Mouse (Mus musculus): ENCODE measurements around the gene Tm9sf1. TPM values are rescaled to one million over a fixed set of nuclear protein-coding genes. Genes with fewer than 3 reads are reported as not detected.

Tm9sf1 gene
- polyA plus RNA-seq, 1 experiment from 2014 or later = 95.9 TPM

DNA sequence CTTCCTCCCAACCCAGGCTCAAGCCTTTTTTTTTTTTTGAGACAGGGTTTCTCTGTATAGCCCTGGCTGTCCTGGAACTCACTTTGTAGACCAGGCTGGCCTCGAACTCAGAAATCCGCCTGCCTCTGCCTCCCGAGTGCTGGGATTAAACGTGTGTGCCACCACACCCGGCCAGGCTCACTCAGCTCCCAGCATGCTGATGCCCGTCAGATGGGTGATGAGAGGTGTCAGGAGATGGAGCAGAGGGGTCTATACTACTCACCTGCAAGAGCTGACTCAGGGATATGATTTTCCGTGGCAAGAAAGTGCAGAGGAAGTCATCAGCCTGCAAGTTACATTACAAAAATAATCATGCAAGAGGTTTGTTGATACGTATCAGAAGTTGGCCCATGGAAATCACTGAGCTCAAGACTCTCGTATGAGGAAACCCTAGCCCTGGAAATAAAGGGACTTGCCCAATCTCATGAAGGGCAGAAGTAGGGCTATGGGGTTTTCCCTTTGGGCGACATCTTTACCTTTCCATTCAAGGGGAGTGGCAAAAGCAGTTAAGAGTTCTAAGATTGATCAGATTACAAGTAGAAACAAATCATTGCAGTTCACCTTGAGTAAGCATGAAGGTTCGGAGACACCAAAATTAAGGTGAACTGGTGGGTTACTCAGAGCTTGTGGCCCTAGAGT, 53.7 kb downstream of the Tm9sf1 start:
- TF ChIP-seq CTCF (IDR thresholded peaks at IDR 0.05; ENCODE audit: low read depth) = no peak
- peak overlapping the region; percentile 94 for H3K4me3 ChIP-seq (ENCODE audit: low read depth, low read length)
- peaks cover 30% of the 10 kb centered on the region for H3K36me3 ChIP-seq (ENCODE audit: control insufficient read depth, insufficient read depth)
- peak overlapping the region; percentile 67 for H3K9ac ChIP-seq (ENCODE audit: low read depth, low read length)
- no peak for ATAC-seq
- H3K9me3 ChIP-seq (ENCODE audit: control insufficient read depth) = no peaks in the 10 kb centered on the region
- H3K4me2 ChIP-seq (replicated peaks; ENCODE audit: low read depth) = peak overlapping the region; percentile 90
- peaks cover 6% of the 10 kb centered on the region; the same call in 1 of the 2 replicates for H3K4me1 ChIP-seq (replicated peaks; ENCODE audit: control insufficient read depth, insufficient read depth, low read length)
- WGBS = 65% methylated on average over 11 of the region's 11 CpGs
- H3K27me3 ChIP-seq (replicated peaks; ENCODE audit: control insufficient read depth, insufficient read depth, low read length) = no peaks in the 10 kb centered on the region
- peak overlapping the region; percentile 90 for H3K27ac ChIP-seq (ENCODE audit: low read depth, low read length)

DNA sequence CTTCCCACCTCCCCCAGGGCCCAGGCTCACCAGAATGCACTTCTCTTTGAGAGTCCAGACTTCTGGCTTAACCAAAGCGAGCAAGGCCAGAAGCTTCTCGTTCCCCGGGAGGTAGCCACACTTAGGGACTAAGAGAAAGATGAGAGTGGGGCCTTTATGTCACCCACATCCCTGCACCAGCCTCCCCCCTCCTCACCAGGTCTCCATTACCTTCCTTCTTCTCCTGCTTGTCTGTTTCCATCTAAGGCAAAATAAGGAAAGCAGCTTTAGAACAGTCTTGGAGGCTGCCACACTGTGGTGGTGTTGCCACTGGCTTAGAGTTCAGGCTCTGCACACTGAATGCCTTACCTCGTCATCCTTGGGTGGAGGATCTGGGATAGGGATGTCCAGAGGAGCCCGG, 54.3 kb downstream of the Tm9sf1 start:
- Histone ChIP-seq H3K4me1 (replicated peaks; ENCODE audit: control insufficient read depth, insufficient read depth, low read length) (peaks cover 6% of the 10 kb centered on the region; the same call in 1 of the 2 replicates), H3K9ac (ENCODE audit: low read depth, low read length) (no peak overlapping the region), H3K36me3 (ENCODE audit: control insufficient read depth, insufficient read depth) (peaks cover 23% of the 10 kb centered on the region), H3K4me3 (ENCODE audit: low read depth, low read length) (no peak overlapping the region), H3K27ac (ENCODE audit: low read depth, low read length) (no peak overlapping the region), H3K27me3 (replicated peaks; ENCODE audit: control insufficient read depth, insufficient read depth, low read length) (no peaks in the 10 kb centered on the region), H3K4me2 (replicated peaks; ENCODE audit: low read depth) (no peak overlapping the region), H3K9me3 (ENCODE audit: control insufficient read depth) (no peaks in the 10 kb centered on the region)
- 91% methylated on average over 5 of the region's 5 CpGs for WGBS
- no peak for ATAC-seq
- TF ChIP-seq CTCF (IDR thresholded peaks at IDR 0.05; ENCODE audit: low read depth) = no peak

- Histone ChIP-seq H3K36me3 (ENCODE audit: control insufficient read depth, insufficient read depth) (peaks cover 31% of the 10 kb centered on the region), H3K4me2 (replicated peaks; ENCODE audit: low read depth) (no peak overlapping the region), H3K27ac (ENCODE audit: low read depth, low read length) (0 out of 2 replicates have a peak overlapping the region, but pooled peaks have one; percentile 16), H3K27me3 (replicated peaks; ENCODE audit: control insufficient read depth, insufficient read depth, low read length) (no peaks in the 10 kb centered on the region), H3K9ac (ENCODE audit: low read depth, low read length) (no peak overlapping the region), H3K4me3 (ENCODE audit: low read depth, low read length) (no peak overlapping the region), H3K4me1 (replicated peaks; ENCODE audit: control insufficient read depth, insufficient read depth, low read length) (no peaks in the 10 kb centered on the region), H3K9me3 (ENCODE audit: control insufficient read depth) (no peaks in the 10 kb centered on the region)
- TF ChIP-seq CTCF (IDR thresholded peaks at IDR 0.05; ENCODE audit: low read depth) = peak; percentile 39; the same call in 1 of the 2 replicates
- ATAC-seq = no peak
- 76% methylated on average over 2 of the region's 2 CpGs for WGBS
Measured at GRCm38 (mm10) chr14:55586149-55586548, 57.5 kb downstream of the Tm9sf1 start.

Other genes starting within 250 kb of the Tm9sf1 start
- 130 and 133 TPM in 2 replicates for gene Dhrs4, start 165.0 kb downstream of the Tm9sf1 start, polyA plus RNA-seq (2015; fragmentation: Nextera tagmentation; extraction: Ambion mirVana)
- 0.52 and 0.61 TPM in 2 replicates for gene Carmil3, start 153.2 kb downstream of the Tm9sf1 start, polyA plus RNA-seq (2015; fragmentation: Nextera tagmentation; extraction: Ambion mirVana)
- gene Cpne6, start 133.4 kb downstream of the Tm9sf1 start, polyA plus RNA-seq (2015; fragmentation: Nextera tagmentation; extraction: Ambion mirVana) = 0.24 and 0.39 TPM in 2 replicates
- not detected in 2 replicates for gene Nrl, start 118.8 kb downstream of the Tm9sf1 start, polyA plus RNA-seq (2015; fragmentation: Nextera tagmentation; extraction: Ambion mirVana)
- gene Pck2, start 103.5 kb downstream of the Tm9sf1 start, polyA plus RNA-seq (2015; fragmentation: Nextera tagmentation; extraction: Ambion mirVana) = 16.7 and 17.6 TPM in 2 replicates
- gene Dcaf11, start 83.8 kb downstream of the Tm9sf1 start, polyA plus RNA-seq (2015; fragmentation: Nextera tagmentation; extraction: Ambion mirVana) = 67.0 and 74.7 TPM in 2 replicates
- 1.2 and 1.8 TPM in 2 replicates for gene A730061H03Rik, start 83.4 kb downstream of the Tm9sf1 start, polyA plus RNA-seq (2015; fragmentation: Nextera tagmentation; extraction: Ambion mirVana)
- 0.48 and 0.52 TPM in 2 replicates for gene Fitm1, start 68.2 kb downstream of the Tm9sf1 start, polyA plus RNA-seq (2015; fragmentation: Nextera tagmentation; extraction: Ambion mirVana)
- 283 and 287 TPM in 2 replicates for gene Psme1, start 65.7 kb downstream of the Tm9sf1 start, polyA plus RNA-seq (2015; fragmentation: Nextera tagmentation; extraction: Ambion mirVana)
- gene Emc9, start 58.5 kb downstream of the Tm9sf1 start, polyA plus RNA-seq (2015; fragmentation: Nextera tagmentation; extraction: Ambion mirVana) = 21.6 TPM in 2 replicates
- 481 and 514 TPM in 2 replicates for gene Psme2, start 52.7 kb downstream of the Tm9sf1 start, polyA plus RNA-seq (2015; fragmentation: Nextera tagmentation; extraction: Ambion mirVana)
- gene Rnf31, start 52.1 kb downstream of the Tm9sf1 start, polyA plus RNA-seq (2015; fragmentation: Nextera tagmentation; extraction: Ambion mirVana) = 18.2 and 24.0 TPM in 2 replicates
- 44.7 and 46.9 TPM in 2 replicates for gene Irf9, start 40.2 kb downstream of the Tm9sf1 start, polyA plus RNA-seq (2015; fragmentation: Nextera tagmentation; extraction: Ambion mirVana)
- gene Rec8, start 25.8 kb downstream of the Tm9sf1 start, polyA plus RNA-seq (2015; fragmentation: Nextera tagmentation; extraction: Ambion mirVana) = 29.8 and 30.1 TPM in 2 replicates
- 28.0 and 29.8 TPM in 2 replicates for gene Ipo4, start 7.8 kb downstream of the Tm9sf1 start, polyA plus RNA-seq (2015; fragmentation: Nextera tagmentation; extraction: Ambion mirVana)
- 2.3 and 2.7 TPM in 2 replicates for gene Gm49378, start 5.9 kb downstream of the Tm9sf1 start, polyA plus RNA-seq (2015; fragmentation: Nextera tagmentation; extraction: Ambion mirVana)
- gene Tssk4, start 6.4 kb upstream of the Tm9sf1 start, polyA plus RNA-seq (2015; fragmentation: Nextera tagmentation; extraction: Ambion mirVana) = 0.65 and 0.69 TPM in 2 replicates
- 85.1 and 94.0 TPM in 2 replicates for gene Mdp1, start 16.7 kb upstream of the Tm9sf1 start, polyA plus RNA-seq (2015; fragmentation: Nextera tagmentation; extraction: Ambion mirVana)
- 21.3 and 24.4 TPM in 2 replicates for gene Gmpr2, start 28.1 kb upstream of the Tm9sf1 start, polyA plus RNA-seq (2015; fragmentation: Nextera tagmentation; extraction: Ambion mirVana)
- 385 and 387 TPM in 2 replicates for gene Nedd8, start 28.3 kb upstream of the Tm9sf1 start, polyA plus RNA-seq (2015; fragmentation: Nextera tagmentation; extraction: Ambion mirVana)
- 20.6 and 21.9 TPM in 2 replicates for gene Tinf2, start 38.0 kb upstream of the Tm9sf1 start, polyA plus RNA-seq (2015; fragmentation: Nextera tagmentation; extraction: Ambion mirVana)
- gene Tgm1, start 70.1 kb upstream of the Tm9sf1 start, polyA plus RNA-seq (2015; fragmentation: Nextera tagmentation; extraction: Ambion mirVana) = 1.1 and 1.3 TPM in 2 replicates
- gene Rabggta, start 78.5 kb upstream of the Tm9sf1 start, polyA plus RNA-seq (2015; fragmentation: Nextera tagmentation; extraction: Ambion mirVana) = 24.0 and 25.6 TPM in 2 replicates
- 466 and 476 TPM in 2 replicates for gene Dhrs1, start 101.9 kb upstream of the Tm9sf1 start, polyA plus RNA-seq (2015; fragmentation: Nextera tagmentation; extraction: Ambion mirVana)
- gene Nop9, start 101.9 kb upstream of the Tm9sf1 start, polyA plus RNA-seq (2015; fragmentation: Nextera tagmentation; extraction: Ambion mirVana) = 14.4 and 14.9 TPM in 2 replicates
- gene Cideb, start 114.7 kb upstream of the Tm9sf1 start, polyA plus RNA-seq (2015; fragmentation: Nextera tagmentation; extraction: Ambion mirVana) = 366 and 385 TPM in 2 replicates
- gene Ltb4r2, start 117.6 kb upstream of the Tm9sf1 start, polyA plus RNA-seq (2015; fragmentation: Nextera tagmentation; extraction: Ambion mirVana) = 6.7 and 9.0 TPM in 2 replicates
- gene Ltb4r1, start 122.2 kb upstream of the Tm9sf1 start, polyA plus RNA-seq (2015; fragmentation: Nextera tagmentation; extraction: Ambion mirVana) = 3.8 and 4.1 TPM in 2 replicates
- gene Adcy4, start 140.3 kb upstream of the Tm9sf1 start, polyA plus RNA-seq (2015; fragmentation: Nextera tagmentation; extraction: Ambion mirVana) = 3.5 and 4.3 TPM in 2 replicates
- 39.2 and 47.3 TPM in 2 replicates for gene Ripk3, start 145.1 kb upstream of the Tm9sf1 start, polyA plus RNA-seq (2015; fragmentation: Nextera tagmentation; extraction: Ambion mirVana)
- gene Nfatc4, start 179.3 kb upstream of the Tm9sf1 start, polyA plus RNA-seq (2015; fragmentation: Nextera tagmentation; extraction: Ambion mirVana) = 5.9 and 6.1 TPM in 2 replicates
- gene Nynrin, start 210.2 kb upstream of the Tm9sf1 start, polyA plus RNA-seq (2015; fragmentation: Nextera tagmentation; extraction: Ambion mirVana) = 2.2 and 2.5 TPM in 2 replicates
- gene Cbln3, start 240.6 kb upstream of the Tm9sf1 start, polyA plus RNA-seq (2015; fragmentation: Nextera tagmentation; extraction: Ambion mirVana) = 0.16 and 0.26 TPM in 2 replicates
- gene Khnyn, start 241.1 kb upstream of the Tm9sf1 start, polyA plus RNA-seq (2015; fragmentation: Nextera tagmentation; extraction: Ambion mirVana) = 5.1 and 6.3 TPM in 2 replicates

Data from intestine, postnatal 0 days (tissue).